Mouse (Mus musculus): ENCODE data around the gene Ecel1. TPM values are rescaled to one million over a fixed set of nuclear protein-coding genes. Genes with fewer than 3 reads are reported as not detected.

Gene Ecel1
- total and polyA plus RNA-seq, 2 experiments from 2014 or later, result 15.8 to 18.9 TPM

DNA sequence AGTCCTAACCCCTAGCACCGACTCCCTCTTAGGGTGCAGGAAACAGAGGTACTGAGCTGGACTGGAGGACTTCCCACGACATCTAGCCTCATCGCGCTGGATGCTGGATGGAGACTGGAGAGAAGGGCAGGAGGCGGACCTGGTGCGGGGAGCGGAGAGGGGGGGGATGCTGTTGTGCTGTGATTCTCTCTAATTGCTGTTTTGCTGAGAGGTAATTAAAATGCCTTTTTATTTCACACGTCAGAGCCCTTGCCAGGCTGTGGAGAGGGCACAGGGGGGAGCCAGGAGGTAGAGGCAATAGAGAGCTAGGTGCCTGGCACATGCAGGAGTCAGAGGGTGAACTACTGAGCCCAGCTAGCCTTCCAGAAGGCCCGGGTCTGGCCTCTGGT, 8.5 kb upstream of the Ecel1 start:
- TF ChIP-seq CTCF (IDR thresholded peaks at IDR 0.05), result no peak
- WGBS, result 53% methylated on average over 9 of the region's 9 CpGs
- no peak overlapping the region for H3K27ac ChIP-seq (ENCODE audit: low read depth, low read length)
- H3K36me3 ChIP-seq (ENCODE audit: insufficient read depth, low read length), result no peaks in the 10 kb centered on the region
- no peaks in the 10 kb centered on the region; the same call in 1 of the 2 replicates for H3K4me1 ChIP-seq (ENCODE audit: insufficient read depth, low read length)
- 0 out of 2 replicates have a peak, but pooled peaks cover 3% of the 10 kb centered on the region for H3K27me3 ChIP-seq (ENCODE audit: insufficient read depth, low read length)
- DNase-seq (ENCODE audit: low spot score), result no peak
- no peak overlapping the region for H3K9ac ChIP-seq (replicated peaks; ENCODE audit: low read length, poor library complexity, severe bottlenecking)
- no peaks in the 10 kb centered on the region for H3K9me3 ChIP-seq (ENCODE audit: low read length)
- H3K4me2 ChIP-seq (ENCODE audit: low read depth, low read length, poor library complexity, severe bottlenecking), result no peak overlapping the region
- H3K4me3 ChIP-seq (ENCODE audit: low read depth, low read length), result no peak overlapping the region
- ATAC-seq (ENCODE audit: low FRiP score), result no peak

DNA sequence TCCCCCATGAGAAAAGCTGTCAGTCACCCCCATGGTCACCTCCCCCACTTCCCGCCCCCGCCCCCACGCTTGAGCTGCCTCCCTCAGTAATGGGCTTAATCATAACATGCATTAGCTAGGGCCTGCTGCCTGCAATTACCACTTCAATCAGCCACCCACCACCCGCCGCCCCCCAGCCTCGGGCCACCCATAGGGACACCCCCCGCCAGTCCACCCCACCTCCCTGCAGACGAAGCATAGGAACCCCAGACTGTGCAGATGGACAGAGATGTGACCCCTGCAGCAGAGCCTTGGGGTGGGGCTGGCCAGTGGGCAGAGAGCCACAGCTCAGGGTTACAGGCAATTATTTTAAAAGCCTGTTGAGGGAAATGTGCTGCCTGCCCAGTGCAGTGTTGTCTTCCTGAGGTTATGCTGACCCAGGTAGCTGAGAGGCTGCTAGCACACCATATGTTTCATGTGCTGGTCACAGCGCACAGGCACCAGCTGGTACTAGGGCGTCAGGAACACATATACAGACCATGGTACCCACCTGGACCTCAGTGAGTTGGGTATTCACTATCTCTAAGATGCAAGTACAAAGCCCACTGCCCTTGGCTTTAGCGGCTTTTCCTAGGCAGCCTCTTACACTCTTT, 8.0 kb upstream of the Ecel1 start:
- no peak for TF ChIP-seq CTCF (IDR thresholded peaks at IDR 0.05)

DNA sequence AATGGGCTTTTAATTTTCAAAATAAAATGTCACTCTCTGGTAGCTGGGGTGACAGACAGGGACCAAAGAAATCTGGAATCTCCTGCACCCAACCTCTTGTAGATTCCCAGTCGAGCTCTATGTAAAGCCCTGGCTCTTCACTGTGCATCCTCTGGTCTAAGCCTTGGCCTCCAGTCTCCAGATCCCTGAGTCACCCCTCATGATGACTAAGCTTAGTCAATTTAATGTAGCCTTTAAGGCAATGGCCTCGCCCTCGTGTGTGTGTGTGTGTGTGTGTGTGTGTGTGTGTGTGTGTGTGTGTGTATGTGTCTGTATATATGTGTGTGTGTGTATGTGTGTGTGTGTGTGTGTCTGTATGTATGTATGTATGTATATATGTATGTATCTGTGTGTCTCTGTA, 3.1 kb upstream of the Ecel1 start:
- WGBS, result 78% methylated on average over 3 of the region's 3 CpGs
- TF ChIP-seq CTCF (IDR thresholded peaks at IDR 0.05), result no peak
- H3K27me3 ChIP-seq (ENCODE audit: insufficient read depth, low read length), result peaks cover 45% of the 10 kb centered on the region

More for the DNA sequence above, 8.0 kb upstream of the Ecel1 start:
- Histone ChIP-seq H3K4me1 (ENCODE audit: insufficient read depth, low read length) (no peaks in the 10 kb centered on the region), H3K27ac (ENCODE audit: low read depth, low read length) (no peak overlapping the region), H3K9ac (replicated peaks; ENCODE audit: low read length, poor library complexity, severe bottlenecking) (no peak overlapping the region), H3K36me3 (ENCODE audit: insufficient read depth, low read length) (no peaks in the 10 kb centered on the region), H3K4me2 (ENCODE audit: low read depth, low read length, poor library complexity, severe bottlenecking) (no peak overlapping the region), H3K4me3 (ENCODE audit: low read depth, low read length) (no peak overlapping the region), H3K27me3 (ENCODE audit: insufficient read depth, low read length) (0 out of 2 replicates have a peak, but pooled peaks cover 3% of the 10 kb centered on the region), H3K9me3 (ENCODE audit: low read length) (no peaks in the 10 kb centered on the region)
- DNase-seq (ENCODE audit: low spot score) (no peak), ATAC-seq (ENCODE audit: low FRiP score) (no peak)
- WGBS, result 43% methylated on average over 11 of the region's 11 CpGs

DNA sequence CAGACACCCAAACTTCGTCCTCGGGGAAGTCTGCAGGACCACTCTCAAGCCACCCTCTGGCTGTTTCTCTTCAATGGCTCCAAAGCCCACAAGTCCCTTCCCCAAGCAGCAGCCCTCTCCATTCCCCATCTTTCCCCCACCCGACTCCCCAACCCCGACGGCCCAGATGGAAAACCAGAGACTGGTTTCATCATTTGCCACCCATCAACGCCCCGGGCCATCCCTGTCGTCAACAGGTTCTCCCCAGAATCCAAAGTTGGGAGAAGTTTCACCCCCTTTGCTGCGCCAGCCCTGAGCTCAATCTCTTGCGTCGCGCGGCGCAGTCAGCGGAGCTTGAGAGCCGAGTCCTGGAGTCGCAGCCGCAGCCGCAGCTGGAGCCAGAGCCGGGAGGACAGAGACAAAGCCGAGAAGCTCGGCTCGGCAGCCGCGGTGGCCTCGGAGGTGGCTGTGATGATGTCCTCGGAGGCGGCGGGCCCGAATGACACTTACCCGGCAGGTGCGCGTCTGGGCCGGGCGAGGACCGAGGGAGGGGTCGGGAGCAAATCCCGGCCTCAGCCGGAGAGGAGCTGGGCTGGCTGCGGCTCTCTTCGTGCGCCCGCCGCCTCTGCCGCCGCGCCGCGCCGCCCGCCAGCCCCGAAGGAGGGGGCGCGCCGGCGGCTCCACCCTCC, 656 bp downstream of the Ecel1 start:
- Histone ChIP-seq H3K9ac (replicated peaks; ENCODE audit: low read length, poor library complexity, severe bottlenecking) (peak overlapping the region; percentile 56), H3K36me3 (ENCODE audit: insufficient read depth, low read length) (no peaks in the 10 kb centered on the region), H3K4me1 (ENCODE audit: insufficient read depth, low read length) (no peaks in the 10 kb centered on the region; the same call in 1 of the 2 replicates), H3K9me3 (ENCODE audit: low read length) (no peaks in the 10 kb centered on the region), H3K4me3 (ENCODE audit: low read depth, low read length) (peak overlapping the region; percentile 48), H3K27ac (ENCODE audit: low read depth, low read length) (no peak overlapping the region), H3K27me3 (ENCODE audit: insufficient read depth, low read length) (peaks cover 73% of the 10 kb centered on the region), H3K4me2 (ENCODE audit: low read depth, low read length, poor library complexity, severe bottlenecking) (peak overlapping the region; percentile 82)
- DNase-seq (ENCODE audit: low spot score), result peak; percentile 30
- peak; percentile 18; the same call in 1 of the 2 replicates for ATAC-seq (ENCODE audit: low FRiP score)
- TF ChIP-seq CTCF (IDR thresholded peaks at IDR 0.05), result no peak
- WGBS, result under 1% methylated on average over 55 of the region's 56 CpGs

More for the DNA sequence above, 3.1 kb upstream of the Ecel1 start:
- H3K9me3 ChIP-seq (ENCODE audit: low read length), result no peaks in the 10 kb centered on the region
- H3K27ac ChIP-seq (ENCODE audit: low read depth, low read length), result no peak overlapping the region
- H3K9ac ChIP-seq (replicated peaks; ENCODE audit: low read length, poor library complexity, severe bottlenecking), result no peak overlapping the region
- ATAC-seq (ENCODE audit: low FRiP score) (no peak), DNase-seq (ENCODE audit: low spot score) (no peak)
- H3K4me1 ChIP-seq (ENCODE audit: insufficient read depth, low read length), result no peaks in the 10 kb centered on the region; the same call in 1 of the 2 replicates
- no peaks in the 10 kb centered on the region for H3K36me3 ChIP-seq (ENCODE audit: insufficient read depth, low read length)
- H3K4me3 ChIP-seq (ENCODE audit: low read depth, low read length), result no peak overlapping the region
- no peak overlapping the region for H3K4me2 ChIP-seq (ENCODE audit: low read depth, low read length, poor library complexity, severe bottlenecking)

DNA sequence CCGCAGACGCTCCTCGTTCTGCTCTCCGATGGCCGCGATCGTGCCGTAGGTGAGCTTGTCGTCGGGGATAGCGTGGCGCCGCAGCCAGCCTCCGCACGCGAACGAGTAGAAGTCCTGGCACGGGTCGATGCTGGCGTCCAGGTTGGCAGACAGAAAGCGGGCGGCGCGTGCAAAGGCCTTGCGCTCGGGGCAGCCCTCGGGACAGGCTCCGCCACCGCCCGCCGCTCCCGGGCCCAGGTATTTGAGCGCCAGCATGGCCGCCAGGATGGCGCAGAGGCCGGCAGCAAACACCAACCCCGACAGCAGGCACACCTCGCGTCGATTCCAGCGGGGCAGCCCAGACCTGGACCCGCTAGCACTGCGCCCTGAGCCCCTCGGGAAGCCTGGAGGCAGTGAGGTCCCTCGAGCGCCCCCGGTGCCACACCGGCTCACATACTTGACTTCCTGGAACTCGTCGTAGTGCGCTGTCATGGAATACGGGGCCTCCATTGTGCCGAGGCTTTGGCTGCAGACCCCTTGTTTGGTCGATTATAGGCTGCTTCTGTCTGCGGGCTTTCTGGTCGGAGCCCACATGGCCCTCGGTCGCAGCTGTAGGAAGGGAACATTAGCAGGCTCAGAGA, 1.7 kb downstream of the Ecel1 start:
- no peaks in the 10 kb centered on the region for H3K9me3 ChIP-seq (ENCODE audit: low read length)
- no peaks in the 10 kb centered on the region; the same call in 1 of the 2 replicates for H3K4me1 ChIP-seq (ENCODE audit: insufficient read depth, low read length)
- H3K36me3 ChIP-seq (ENCODE audit: insufficient read depth, low read length), result no peaks in the 10 kb centered on the region
- peak overlapping the region; percentile 48 for H3K4me3 ChIP-seq (ENCODE audit: low read depth, low read length)
- H3K27ac ChIP-seq (ENCODE audit: low read depth, low read length), result no peak overlapping the region
- DNase-seq (ENCODE audit: low spot score) (no peak), ATAC-seq (ENCODE audit: low FRiP score) (no peak; the same call in 1 of the 2 replicates)
- peak overlapping the region; percentile 82 for H3K4me2 ChIP-seq (ENCODE audit: low read depth, low read length, poor library complexity, severe bottlenecking)
- 1% methylated on average over 49 of the region's 58 CpGs for WGBS
- H3K27me3 ChIP-seq (ENCODE audit: insufficient read depth, low read length), result peaks cover 75% of the 10 kb centered on the region
- no peak overlapping the region for H3K9ac ChIP-seq (replicated peaks; ENCODE audit: low read length, poor library complexity, severe bottlenecking)
- peak; percentile 18; the same call in 1 of the 2 replicates for TF ChIP-seq CTCF (IDR thresholded peaks at IDR 0.05)

Data from midbrain, postnatal 0 days (tissue).